Mouse (Mus musculus) heart, embryonic 16.5 days (tissue): ENCODE measurements around the gene Nedd4. TPM values are rescaled to one million over a fixed set of nuclear protein-coding genes. Genes with fewer than 3 reads are reported as not detected.
"Not testable (repeated sequence)": the region's sequence is repeated elsewhere in the genome, so short reads cannot be mapped to it uniquely, and the experiment has no call there.

Experiments used
- ATAC-seq: fragments of 200-750 bp; cut with Nextera tagmentation; replicated peaks from 2 replicates; pipeline ENCODE4 v1.8.0; 2017; ENCODE audit warnings: moderate number of reproducible peaks; ENCODE audit not compliant: insufficient read depth, low FRiP score; ENCODE audit errors: extremely low read depth
- H3K27ac ChIP-seq: fragments of 300-500 bp; sonication (generic); 2 replicates; pipeline ENCODE4 v1.5.1; 2014; ENCODE audit warnings: mild to moderate bottlenecking, low read length, control low read depth, moderate library complexity
- H3K27me3 ChIP-seq: fragments of 300-500 bp; sonication (generic); 2 replicates; pipeline ENCODE4 v1.6.1; 2014; ENCODE audit warnings: low read length, mixed read lengths; ENCODE audit not compliant: control insufficient read depth, insufficient read depth
- H3K36me3 ChIP-seq: fragments of 300-500 bp; sonication (generic); 2 replicates; pipeline ENCODE4 v1.6.1; 2014; ENCODE audit not compliant: control insufficient read depth, insufficient read depth
- H3K4me1 ChIP-seq: fragments of 300-500 bp; sonication (generic); 2 replicates; pipeline ENCODE4 v1.6.1; 2014; ENCODE audit warnings: low read length, mixed read lengths; ENCODE audit not compliant: control insufficient read depth, insufficient read depth
- H3K4me2 ChIP-seq: fragments of 300-500 bp; sonication (generic); 2 replicates; pipeline ENCODE4 v1.6.1; 2014; ENCODE audit warnings: low read depth, mild to moderate bottlenecking, control low read depth, low read length
- H3K4me3 ChIP-seq: fragments of 300-500 bp; sonication (generic); 2 replicates; pipeline ENCODE4 v1.5.1; 2014; ENCODE audit warnings: mild to moderate bottlenecking, control low read depth, low read length
- H3K9ac ChIP-seq: fragments of 300-500 bp; sonication (generic); 2 replicates; pipeline ENCODE4 v1.6.1; 2014; ENCODE audit warnings: low read length, control low read depth
- H3K9me3 ChIP-seq: fragments of 300-500 bp; sonication (generic); replicated peaks from 2 replicates; pipeline ENCODE4 v1.6.1; 2016; ENCODE audit warnings: low read length; ENCODE audit not compliant: control insufficient read depth
- WGBS: fragments of 180-500 bp; shearing (Covaris S2); extraction: QIAGEN DNeasy Blood & Tissue Kit; methylation state at CpG from one replicate; pipeline ENCODE4 v1.1.7; 2014; 5-methylcytosine and 5-hydroxymethylcytosine counted together
- polyA plus RNA-seq: library from polyadenylated mRNA; unstranded; fragments of >200 nt; fragmentation: Nextera tagmentation; extraction: Ambion mirVana; gene quantifications from 2 replicates; pipeline ENCODE4 v1.2.1, GENCODE M21; 2015

Gene Nedd4
- polyA plus RNA-seq, 1 experiment from 2014 or later = 428 TPM

DNA sequence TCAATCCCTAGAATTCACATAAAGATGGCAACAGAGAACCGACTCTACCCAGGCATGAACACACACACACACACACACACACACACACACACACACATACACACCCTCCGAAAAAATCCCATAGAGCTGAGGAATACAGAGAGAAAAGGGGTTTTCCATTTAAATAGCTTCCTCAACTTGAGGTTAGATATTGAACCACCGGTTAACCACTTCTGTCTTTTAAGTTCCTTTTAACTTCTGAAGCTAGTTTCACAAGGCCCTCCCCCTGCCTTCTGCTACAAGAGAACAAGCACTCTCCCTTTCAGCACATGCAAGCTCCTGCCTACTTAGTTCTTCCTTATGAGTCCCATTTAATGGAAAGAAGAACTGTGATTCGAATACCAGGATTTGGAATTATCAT, 2.0 kb upstream of the Nedd4 start:
- Histone ChIP-seq H3K4me3 (no peak overlapping the region), H3K4me1 (peaks cover 36% of the 10 kb centered on the region), H3K27me3 (no peaks in the 10 kb centered on the region), H3K4me2 (no peak overlapping the region), H3K9me3 (no peaks in the 10 kb centered on the region), H3K36me3 (peaks cover 6% of the 10 kb centered on the region; the same call in 1 of the 2 replicates), H3K27ac (no peak overlapping the region), H3K9ac (no peak overlapping the region)
- 72% methylated on average over 4 of the region's 4 CpGs for WGBS
- no peak for ATAC-seq

DNA sequence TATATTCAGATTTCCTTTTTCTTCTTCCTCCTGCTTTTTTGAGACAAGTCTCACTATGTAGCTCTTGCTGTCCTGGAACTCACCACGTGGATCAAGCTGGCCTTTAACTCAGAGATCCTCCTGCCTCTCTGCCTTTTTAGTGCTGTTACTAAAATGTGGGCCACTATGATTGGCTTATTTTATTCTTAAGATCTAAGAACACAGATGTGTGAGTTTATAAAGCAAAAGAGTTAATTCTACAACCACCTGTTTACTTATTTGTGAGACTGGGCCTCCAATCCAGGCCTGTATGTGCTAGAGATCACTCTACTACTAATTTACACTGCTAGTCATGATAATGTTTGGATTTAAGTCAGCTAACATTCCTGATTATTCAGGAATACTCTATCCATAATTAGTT, 1.2 kb upstream of the Nedd4 start:
- ATAC-seq = no peak
- no peaks in the 10 kb centered on the region for H3K9me3 ChIP-seq
- H3K4me2 ChIP-seq = no peak overlapping the region
- no peaks in the 10 kb centered on the region for H3K27me3 ChIP-seq
- H3K4me3 ChIP-seq = no peak overlapping the region
- peaks cover 13% of the 10 kb centered on the region for H3K36me3 ChIP-seq
- peaks cover 36% of the 10 kb centered on the region for H3K4me1 ChIP-seq
- peak overlapping the region; percentile 71 for H3K27ac ChIP-seq
- peak overlapping the region; percentile 95; the same call in 1 of the 2 replicates for H3K9ac ChIP-seq
- WGBS = 66% methylated on average over 1 of the region's 1 CpGs

DNA sequence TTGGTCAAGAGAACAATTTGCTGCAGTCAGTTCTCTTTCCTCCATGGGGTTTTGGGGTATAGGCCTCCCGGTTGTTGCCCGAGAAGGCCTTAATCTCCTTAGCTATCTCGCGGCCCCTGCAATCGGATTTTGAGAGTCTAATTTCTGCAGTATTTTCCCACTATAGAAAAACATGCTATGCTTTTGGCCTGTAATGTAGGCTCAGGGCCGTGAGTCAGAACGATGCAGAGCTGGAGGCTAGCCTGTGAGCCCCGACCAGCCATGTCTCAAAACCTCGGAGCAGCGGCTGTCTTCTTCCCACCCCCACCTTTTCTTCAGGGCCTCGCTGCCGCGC, 618 bp upstream of the Nedd4 start:
- ATAC-seq = no peak
- Histone ChIP-seq H3K9me3 (no peaks in the 10 kb centered on the region), H3K4me1 (peaks cover 33% of the 10 kb centered on the region), H3K4me2 (peak overlapping the region; percentile 90), H3K27me3 (no peaks in the 10 kb centered on the region), H3K4me3 (peak overlapping the region; percentile 70), H3K27ac (peak overlapping the region; percentile 97), H3K36me3 (peaks cover 17% of the 10 kb centered on the region), H3K9ac (peak overlapping the region; percentile 95)
- 2% methylated on average over 13 of the region's 13 CpGs for WGBS

DNA sequence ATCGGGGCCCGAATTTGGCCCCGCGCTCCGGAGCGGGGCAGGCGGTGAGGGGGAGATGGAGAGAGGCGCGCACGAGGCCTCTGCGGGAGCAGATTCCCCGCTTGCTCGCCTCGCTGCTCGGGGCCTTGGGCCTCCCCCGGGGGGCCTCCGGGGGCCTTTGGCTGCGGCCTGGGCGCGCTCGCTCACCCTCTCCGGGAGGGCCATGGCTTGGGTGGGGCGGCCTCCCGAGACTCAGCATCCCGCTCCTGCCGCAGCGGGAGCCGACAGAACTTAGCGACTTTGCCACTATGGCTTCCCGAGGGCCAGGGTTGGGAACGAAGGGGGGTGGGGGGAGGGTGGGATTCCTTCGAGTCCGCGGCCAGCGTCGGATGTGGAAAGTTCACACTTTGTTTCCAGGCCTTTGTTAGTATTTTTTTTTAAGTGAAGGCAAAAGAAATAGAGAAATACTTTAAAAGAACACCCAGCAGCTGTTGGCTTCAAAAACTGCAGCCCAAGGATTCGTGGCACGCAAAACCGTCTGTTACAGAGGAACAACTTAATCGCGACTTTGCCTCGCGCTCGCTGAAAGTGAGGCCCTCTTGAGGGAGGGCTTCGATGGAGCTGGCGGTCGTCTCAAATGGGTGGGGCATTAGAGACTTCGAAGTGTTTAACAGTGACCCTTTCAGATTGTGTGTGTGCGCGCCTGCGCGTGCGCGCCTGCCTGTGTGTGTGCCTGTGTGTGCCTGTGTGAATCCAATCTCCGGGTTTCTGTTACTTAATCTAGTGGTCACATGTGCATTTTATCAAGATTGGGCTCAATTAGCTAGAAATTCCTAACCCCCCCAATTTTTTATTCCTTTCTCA, 766 bp downstream of the Nedd4 start:
- Histone ChIP-seq H3K27ac (peak overlapping the region; percentile 97), H3K4me3 (peak overlapping the region; percentile 70), H3K4me1 (peaks cover 31% of the 10 kb centered on the region), H3K9me3 (no peaks in the 10 kb centered on the region), H3K9ac (peak overlapping the region; percentile 95), H3K4me2 (peak overlapping the region; percentile 90), H3K27me3 (no peaks in the 10 kb centered on the region), H3K36me3 (peaks cover 22% of the 10 kb centered on the region)
- peak; percentile 63 for ATAC-seq
- under 1% methylated on average over 55 of the region's 55 CpGs for WGBS

DNA sequence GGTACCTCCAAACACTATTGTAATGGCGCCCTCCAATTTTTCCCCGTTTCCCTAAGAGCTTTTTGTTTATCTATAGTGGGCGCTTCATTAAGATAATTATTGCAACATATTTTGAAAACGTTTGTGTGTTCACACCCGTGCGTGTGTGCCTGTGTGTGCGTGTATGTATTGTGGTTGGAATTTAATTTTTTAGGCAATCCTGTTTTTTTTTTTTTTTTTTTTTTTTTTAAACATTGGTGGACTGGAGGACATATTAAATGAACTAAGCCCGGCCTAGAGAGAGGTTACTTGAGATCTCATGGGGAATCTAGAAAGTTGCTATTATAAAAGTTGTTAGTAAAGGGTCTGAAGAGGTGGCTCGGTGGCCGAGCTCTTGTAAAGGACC, 1.4 kb downstream of the Nedd4 start:
- Histone ChIP-seq H3K4me2 (peak overlapping the region; percentile 90), H3K36me3 (peaks cover 22% of the 10 kb centered on the region), H3K4me3 (peak overlapping the region; percentile 70), H3K27me3 (no peaks in the 10 kb centered on the region), H3K9me3 (no peaks in the 10 kb centered on the region), H3K4me1 (peaks cover 31% of the 10 kb centered on the region), H3K27ac (peak overlapping the region; percentile 97), H3K9ac (peak overlapping the region; percentile 95)
- 5% methylated on average over 10 of the region's 10 CpGs for WGBS
- ATAC-seq = no peak

DNA sequence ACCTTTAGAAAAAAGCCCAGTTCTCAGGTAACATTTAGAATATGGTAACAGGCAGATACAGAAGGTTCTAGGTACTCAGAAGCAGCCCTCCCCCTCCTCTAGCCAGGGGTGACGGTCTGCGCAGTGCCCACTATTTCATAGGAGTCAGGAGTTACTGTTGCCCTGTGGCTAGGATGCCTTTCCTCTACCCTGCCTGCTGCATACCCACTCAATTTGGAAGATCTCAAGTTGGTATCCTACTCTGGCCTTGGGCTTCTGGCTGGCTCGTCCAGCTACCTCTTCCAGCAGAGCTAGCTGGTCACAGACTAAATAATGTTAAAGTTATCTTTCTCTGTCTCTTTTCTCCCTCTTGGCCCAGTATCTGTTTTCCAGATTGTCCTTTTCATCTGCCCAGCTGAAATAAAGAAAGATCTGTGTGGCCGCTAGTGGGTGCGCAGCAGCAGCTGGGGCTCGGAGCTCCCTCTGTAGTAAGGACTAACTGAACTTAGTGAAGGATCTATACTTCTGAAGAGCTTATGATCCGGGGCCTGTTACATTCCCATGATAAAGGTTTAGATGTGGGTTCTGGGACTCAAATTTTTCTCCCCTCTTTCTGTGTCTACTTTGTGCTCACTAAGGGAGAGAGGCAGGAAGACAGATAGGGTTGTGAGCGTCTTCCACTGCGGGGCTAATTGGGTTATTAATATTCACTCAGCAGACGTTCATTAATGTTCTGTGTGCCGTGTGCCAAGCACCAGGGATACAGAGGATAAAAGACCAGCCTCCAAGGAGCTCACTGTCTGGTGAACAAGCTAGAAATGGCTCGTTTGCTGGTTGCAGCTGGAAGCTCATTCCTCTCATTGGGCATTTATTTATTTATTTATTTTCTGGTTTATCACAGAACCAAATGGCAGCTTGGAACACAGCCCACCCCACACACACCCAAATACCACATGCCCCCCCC, 2.5 kb downstream of the Nedd4 start:
- WGBS = 23% methylated on average over 12 of the region's 12 CpGs
- H3K4me3 ChIP-seq = peak overlapping the region; percentile 70
- H3K9me3 ChIP-seq = no peaks in the 10 kb centered on the region
- H3K36me3 ChIP-seq = peaks cover 25% of the 10 kb centered on the region
- peak overlapping the region; percentile 90 for H3K4me2 ChIP-seq
- H3K4me1 ChIP-seq = peaks cover 36% of the 10 kb centered on the region
- H3K9ac ChIP-seq = peak overlapping the region; percentile 95
- H3K27ac ChIP-seq = peak overlapping the region; percentile 97
- H3K27me3 ChIP-seq = no peaks in the 10 kb centered on the region
- ATAC-seq = no peak

DNA sequence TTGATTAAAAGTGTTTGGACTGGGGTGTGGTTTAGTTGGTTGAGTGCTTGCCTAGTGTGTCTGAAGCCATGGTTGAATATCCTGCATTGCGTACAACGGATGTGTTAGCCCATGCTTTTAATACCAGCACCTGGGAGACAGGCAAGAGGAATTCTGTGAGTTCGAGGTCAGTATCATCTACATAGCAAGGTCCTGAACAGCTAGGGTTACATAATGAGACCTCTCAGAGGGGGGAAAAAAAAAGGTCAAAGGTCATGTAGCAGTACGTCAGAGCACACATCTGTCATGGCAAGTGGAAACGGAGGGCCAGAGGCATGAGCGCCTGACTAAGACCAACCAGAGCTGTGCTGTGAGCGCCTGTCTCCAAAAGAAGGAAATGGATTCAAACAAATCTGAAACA, 3.4 kb downstream of the Nedd4 start:
- H3K9ac ChIP-seq = no peak overlapping the region; the same call in 1 of the 2 replicates
- peaks cover 32% of the 10 kb centered on the region for H3K36me3 ChIP-seq
- H3K4me2 ChIP-seq = peak overlapping the region; percentile 90
- H3K9me3 ChIP-seq = no peaks in the 10 kb centered on the region
- H3K27me3 ChIP-seq = no peaks in the 10 kb centered on the region
- ATAC-seq = no peak
- peaks cover 42% of the 10 kb centered on the region for H3K4me1 ChIP-seq
- no peak overlapping the region; the same call in 1 of the 2 replicates for H3K27ac ChIP-seq
- H3K4me3 ChIP-seq = peak overlapping the region; percentile 70
- WGBS = 41% methylated on average over 7 of the region's 7 CpGs

- not testable (repeated sequence) for H3K4me3 ChIP-seq, H3K9me3 ChIP-seq, ATAC-seq, H3K9ac ChIP-seq, H3K27ac ChIP-seq, H3K27me3 ChIP-seq
- Histone ChIP-seq H3K36me3 (peaks cover 37% of the 10 kb centered on the region), H3K4me2 (peak overlapping the region; percentile 26; the same call in 1 of the 2 replicates), H3K4me1 (peaks cover 39% of the 10 kb centered on the region)
- 70% methylated on average over 6 of the region's 8 CpGs for WGBS
Measured at GRCm38 (mm10) chr9:72666352-72667021, 4.3 kb downstream of the Nedd4 start.
